ENCODE assay signal across 10 mouse cellular contexts in genomic region chr7:142249824-142250223, GRCm38 (mm10). TPM values are rescaled to one million over a fixed set of nuclear protein-coding genes. Genes with fewer than 3 reads are reported as not detected.
A peak's percentile ranks its signal among the peaks of the same experiment; 100 is the strongest.
DNase-seq lines count a peak whose midpoint lies in the region; ATAC-seq and TF ChIP-seq lines count a peak whose summit lies in the region.
"Had no signal": no experiment of that assay in that cellular context is flagged by ENCODE, and none has a peak within 500 bp of the region (broad histone marks: within the 10 kb centered on the region; RNA-seq: fewer than 3 reads in every experiment).

No protein-coding gene starts in this region.

- peak; percentile 66 for TF ChIP-seq CTCF in lung, postnatal 0 days (IDR thresholded peaks at IDR 0.05)

- peaks cover 21% of the 10 kb centered on the region for H3K27me3 ChIP-seq in heart, embryonic 12.5 days (replicated peaks)
- H3K27me3 ChIP-seq in lung, postnatal 0 days (replicated peaks; ENCODE audit: insufficient read depth, low read length): no peaks in the 10 kb centered on the region

- H3K9ac ChIP-seq in heart, embryonic 12.5 days: no peak overlapping the region
- no peak overlapping the region for H3K9ac ChIP-seq in lung, postnatal 0 days (replicated peaks; ENCODE audit: low read depth)
- H3K9ac ChIP-seq: liver, embryonic 15.5 days; stomach, embryonic 15.5 days had no signal

- no peaks in the 10 kb centered on the region for H3K4me1 ChIP-seq in heart, embryonic 12.5 days (replicated peaks)
- no peaks in the 10 kb centered on the region for H3K4me1 ChIP-seq in lung, postnatal 0 days (ENCODE audit: insufficient read depth, low read depth, low read length)
- H3K4me1 ChIP-seq: liver, embryonic 15.5 days; stomach, embryonic 15.5 days had no signal

- no peak overlapping the region for H3K27ac ChIP-seq in heart, embryonic 12.5 days (ENCODE audit: poor library complexity, severe bottlenecking)
- H3K27ac ChIP-seq in lung, postnatal 0 days (ENCODE audit: low read length): no peak overlapping the region
- H3K27ac ChIP-seq: liver, embryonic 15.5 days; stomach, embryonic 15.5 days had no signal

- ATAC-seq in heart, embryonic 12.5 days (ENCODE audit: insufficient number of reproducible peaks, low FRiP score): no peak
- ATAC-seq in lung, postnatal 0 days: no peak

- peak; percentile 24 to 48 for DNase-seq in heart, adult 18-20 months
- DNase-seq in urinary bladder, postnatal 14 days (ENCODE audit: low spot score): peak; percentile 38
- DNase-seq in urinary bladder, postnatal 4 days (ENCODE audit: low spot score in 2 of 2): no peak
- DNase-seq in embryo, embryonic 10.5 days (ENCODE audit: low spot score): peak; percentile 63
- DNase-seq in large intestine, adult 2 months (ENCODE audit: low read depth, low spot score): peak; percentile 24
- peak; percentile 57 for DNase-seq in lung, postnatal 0 days (ENCODE audit: low spot score)
- no peak for DNase-seq in spleen, postnatal 4 days (ENCODE audit: low spot score in 2 of 2)

- no peaks in the 10 kb centered on the region for H3K36me3 ChIP-seq in heart, embryonic 12.5 days
- no peaks in the 10 kb centered on the region for H3K36me3 ChIP-seq in lung, postnatal 0 days (ENCODE audit: insufficient read depth, low read length)
- H3K36me3 ChIP-seq: liver, embryonic 15.5 days; stomach, embryonic 15.5 days had no signal

- WGBS in heart, embryonic 12.5 days: 2% methylated on average over 1 of the region's 1 CpGs
- WGBS in large intestine, adult 2 months: 0% methylated on average over 1 of the region's 1 CpGs
- 0% methylated on average over 1 of the region's 1 CpGs for WGBS in lung, postnatal 0 days

- no peaks in the 10 kb centered on the region for H3K9me3 ChIP-seq in heart, embryonic 12.5 days (replicated peaks)
- H3K9me3 ChIP-seq in lung, postnatal 0 days (ENCODE audit: low read length): no peaks in the 10 kb centered on the region
- H3K9me3 ChIP-seq: liver, embryonic 15.5 days; stomach, embryonic 15.5 days had no signal

- no peak overlapping the region for H3K4me2 ChIP-seq in heart, embryonic 12.5 days
- H3K4me2 ChIP-seq in lung, postnatal 0 days (replicated peaks; ENCODE audit: low read depth, low read length): no peak overlapping the region
- H3K4me2 ChIP-seq: liver, embryonic 15.5 days; stomach, embryonic 15.5 days had no signal

- H3K4me3 ChIP-seq in heart, embryonic 12.5 days: no peak overlapping the region
- H3K4me3 ChIP-seq in lung, postnatal 0 days (ENCODE audit: low read depth, low read length): no peak overlapping the region
- H3K4me3 ChIP-seq: liver, embryonic 15.5 days; stomach, embryonic 15.5 days had no signal

- TF ChIP-seq EP300 in lung, postnatal 0 days (IDR thresholded peaks at IDR 0.05): no peak

RNA-seq across cellular contexts. Expression of gene Gm2431, which starts 8.3 kb away (rescaled TPM):
- total RNA-seq in heart, adult 18-20 months (2021): not detected
- polyA plus RNA-seq in heart, embryonic 12.5 days (2016; fragmentation: Nextera tagmentation; extraction: Ambion mirVana): not detected in 2 replicates
- not detected in 2 replicates for polyA plus RNA-seq in large intestine, adult 2 months (2012; rRNA removed)
- not detected in 2 replicates for polyA plus RNA-seq in lung, postnatal 0 days (2015; fragmentation: Nextera tagmentation; extraction: Ambion mirVana)
- polyA plus RNA-seq: liver, embryonic 15.5 days; stomach, embryonic 15.5 days had no signal

RNA-seq across cellular contexts. Expression of gene Gm40460, which starts 8.9 kb away (rescaled TPM):
- total RNA-seq in heart, adult 18-20 months (2021): not detected
- polyA plus RNA-seq in heart, embryonic 12.5 days (2016; fragmentation: Nextera tagmentation; extraction: Ambion mirVana): not detected in 2 replicates
- not detected in 2 replicates for polyA plus RNA-seq in large intestine, adult 2 months (2012; rRNA removed)
- polyA plus RNA-seq in lung, postnatal 0 days (2015; fragmentation: Nextera tagmentation; extraction: Ambion mirVana): not detected in 2 replicates
- polyA plus RNA-seq: liver, embryonic 15.5 days; stomach, embryonic 15.5 days had no signal

RNA-seq across cellular contexts. Expression of gene Krtap5-5, which starts 20.1 kb away (rescaled TPM):
- total RNA-seq in heart, adult 18-20 months (2021): not detected
- not detected in 2 replicates for polyA plus RNA-seq in heart, embryonic 12.5 days (2016; fragmentation: Nextera tagmentation; extraction: Ambion mirVana)
- polyA plus RNA-seq in large intestine, adult 2 months (2012; rRNA removed): not detected in 2 replicates
- not detected in 2 replicates for polyA plus RNA-seq in lung, postnatal 0 days (2015; fragmentation: Nextera tagmentation; extraction: Ambion mirVana)
- polyA plus RNA-seq: liver, embryonic 15.5 days; stomach, embryonic 15.5 days had no signal

RNA-seq across cellular contexts. Expression of gene Gm4559, which starts 24.3 kb away (rescaled TPM):
- total RNA-seq in heart, adult 18-20 months (2021): not detected
- not detected in 2 replicates for polyA plus RNA-seq in heart, embryonic 12.5 days (2016; fragmentation: Nextera tagmentation; extraction: Ambion mirVana)
- polyA plus RNA-seq in large intestine, adult 2 months (2012; rRNA removed): not detected in 2 replicates
- polyA plus RNA-seq in lung, postnatal 0 days (2015; fragmentation: Nextera tagmentation; extraction: Ambion mirVana): not detected in 2 replicates
- polyA plus RNA-seq: liver, embryonic 15.5 days; stomach, embryonic 15.5 days had no signal

RNA-seq across cellular contexts. Expression of gene Gm7579, which starts 38.2 kb away (rescaled TPM):
- not detected for total RNA-seq in heart, adult 18-20 months (2021)
- not detected in 2 replicates for polyA plus RNA-seq in heart, embryonic 12.5 days (2016; fragmentation: Nextera tagmentation; extraction: Ambion mirVana)
- polyA plus RNA-seq in large intestine, adult 2 months (2012; rRNA removed): not detected in 2 replicates
- not detected in 2 replicates for polyA plus RNA-seq in lung, postnatal 0 days (2015; fragmentation: Nextera tagmentation; extraction: Ambion mirVana)
- polyA plus RNA-seq: liver, embryonic 15.5 days; stomach, embryonic 15.5 days had no signal

Comparison
In these comparisons a context has a peak if more than half of its experiments do, and no peak if none do; other contexts are left out.
1. DNase-seq: peak in heart, adult 18-20 months (2 of 2), urinary bladder, postnatal 14 days (single experiment), embryo, embryonic 10.5 days (single experiment), large intestine, adult 2 months (single experiment) and lung, postnatal 0 days (single experiment); none in urinary bladder, postnatal 4 days (0 of 2) and spleen, postnatal 4 days (0 of 2).